Mouse (Mus musculus): ENCODE measurements at regions not wholly inside any gene's neighbourhood (a gene's known extent, or its start where the extent isn't known, plus 50 kb on each side); places are given as distances from the start of the nearest gene placed in this dataset.

DNA sequence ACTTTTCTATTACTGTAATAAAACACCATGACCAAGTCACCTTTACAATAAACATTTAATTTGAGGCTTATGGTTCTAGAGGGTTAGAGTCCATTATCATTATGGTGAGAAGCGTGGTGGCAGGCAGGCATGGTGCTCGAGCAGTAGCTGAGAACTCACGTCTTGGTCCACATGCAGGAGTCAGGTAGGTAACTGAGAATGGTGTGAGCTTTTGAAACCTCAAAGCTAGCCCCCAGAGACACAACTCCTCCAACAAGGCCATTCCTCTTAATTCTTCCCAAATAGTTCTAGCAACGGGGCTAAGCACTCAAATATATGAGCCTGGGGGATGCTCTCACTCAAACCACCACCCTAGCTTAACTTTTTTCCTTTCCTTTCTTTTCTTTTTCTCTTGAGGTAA is 73.6 kb upstream of the Gnaq start:
- DNase-seq, result no peak
- H3K4me3 ChIP-seq (ENCODE audit: insufficient read depth, low read depth, low read length), result no peak overlapping the region
- no peak overlapping the region for H3K27ac ChIP-seq (ENCODE audit: insufficient read depth, low read depth, low read length)
- H3K27me3 ChIP-seq (replicated peaks; ENCODE audit: control insufficient read depth, insufficient read depth, low read length), result no peaks in the 10 kb centered on the region
- H3K36me3 ChIP-seq (ENCODE audit: control insufficient read depth, insufficient read depth, low read length), result no peaks in the 10 kb centered on the region
- no peak for TF ChIP-seq CTCF (conservative IDR thresholded peaks at IDR 0.05; ENCODE audit: insufficient read depth, insufficient read length, low read depth, low read length)
- no peak for TF ChIP-seq POLR2A (IDR thresholded peaks at IDR 0.05; ENCODE audit: low read depth, low read length)
- peaks cover under 1% of the 10 kb centered on the region; the same call in 1 of the 2 replicates for H3K4me1 ChIP-seq (ENCODE audit: control insufficient read depth, insufficient read depth, low read length)
- WGBS, result 94% methylated on average over 4 of the region's 4 CpGs

DNA sequence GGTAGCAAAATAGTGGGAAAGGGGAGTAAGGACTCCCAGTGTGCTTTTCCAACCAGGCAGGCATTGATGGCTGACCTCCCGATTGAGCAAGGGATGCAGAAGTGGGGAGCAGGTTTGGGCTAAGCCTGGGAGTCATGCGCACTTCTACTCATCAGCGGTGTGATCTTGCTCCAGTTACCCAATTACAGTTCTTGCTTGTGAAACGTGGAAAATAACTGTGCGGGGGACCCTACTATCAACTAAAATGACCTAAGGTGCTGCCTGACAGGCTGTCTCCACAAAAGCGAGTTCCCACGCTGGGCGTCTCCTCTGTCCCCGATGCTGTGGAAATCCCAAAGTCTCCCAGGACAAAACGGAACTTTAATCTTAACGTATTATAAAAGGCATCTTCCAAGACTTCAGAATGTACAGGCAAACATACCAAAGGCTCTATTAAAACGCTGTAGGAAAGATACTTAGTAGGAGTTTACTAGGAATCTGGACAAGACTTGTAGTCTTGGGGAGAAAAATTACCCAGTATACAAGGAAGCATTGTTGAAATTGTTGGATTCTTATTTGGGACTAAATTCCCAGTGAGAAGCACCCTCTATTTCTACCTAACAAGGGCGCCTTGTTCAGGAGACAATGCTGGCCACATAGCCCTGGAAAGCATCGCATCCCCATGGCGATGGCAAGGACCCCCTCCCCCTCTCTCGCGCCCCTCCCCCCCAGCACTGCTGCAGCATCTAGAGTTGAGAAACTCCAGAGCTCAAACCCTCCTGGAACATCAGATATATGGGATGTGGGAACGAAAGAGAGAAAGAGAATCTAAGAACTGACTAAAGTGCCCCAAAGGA is 65.6 kb upstream of the Cep78 start:
- no peaks in the 10 kb centered on the region for H3K4me1 ChIP-seq (ENCODE audit: control insufficient read depth, insufficient read depth, low read length)
- H3K27ac ChIP-seq (ENCODE audit: insufficient read depth, low read depth, low read length), result no peak overlapping the region; the same call in 1 of the 2 replicates
- no peaks in the 10 kb centered on the region for H3K36me3 ChIP-seq (ENCODE audit: control insufficient read depth, insufficient read depth, low read length)
- peak; percentile 5 for DNase-seq
- peak overlapping the region; percentile 61 for H3K4me3 ChIP-seq (ENCODE audit: insufficient read depth, low read depth, low read length)
- WGBS, result 34% methylated on average over 18 of the region's 18 CpGs
- TF ChIP-seq CTCF (conservative IDR thresholded peaks at IDR 0.05; ENCODE audit: insufficient read depth, insufficient read length, low read depth, low read length) (no peak), POLR2A (IDR thresholded peaks at IDR 0.05; ENCODE audit: low read depth, low read length) (no peak)
- H3K27me3 ChIP-seq (replicated peaks; ENCODE audit: control insufficient read depth, insufficient read depth, low read length), result peaks cover 2% of the 10 kb centered on the region

DNA sequence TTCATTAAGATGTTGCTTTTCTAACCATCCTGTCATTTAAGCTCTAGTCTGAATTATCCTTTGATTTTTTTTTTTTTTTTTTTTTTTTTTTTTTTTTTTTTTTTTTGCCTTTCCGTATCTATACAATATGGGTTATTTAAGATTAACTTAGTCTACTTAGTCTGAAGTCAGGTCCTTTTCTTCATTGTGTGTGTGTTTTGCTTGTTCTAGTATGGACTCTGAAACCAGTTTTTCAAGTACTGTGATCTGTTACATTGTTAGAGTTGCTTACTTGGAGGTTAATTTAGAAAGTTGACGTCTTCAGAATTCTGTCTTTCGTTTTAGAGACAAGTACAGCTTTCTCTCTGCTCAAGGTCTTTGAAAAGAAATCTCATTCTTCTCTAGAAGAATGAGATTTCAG is 64.9 kb upstream of the Cep78 start:
- TF ChIP-seq CTCF (conservative IDR thresholded peaks at IDR 0.05; ENCODE audit: insufficient read depth, insufficient read length, low read depth, low read length) (no peak), POLR2A (IDR thresholded peaks at IDR 0.05; ENCODE audit: low read depth, low read length) (no peak)
- Histone ChIP-seq H3K36me3 (ENCODE audit: control insufficient read depth, insufficient read depth, low read length) (no peaks in the 10 kb centered on the region), H3K27ac (ENCODE audit: insufficient read depth, low read depth, low read length) (no peak overlapping the region), H3K27me3 (replicated peaks; ENCODE audit: control insufficient read depth, insufficient read depth, low read length) (peaks cover 2% of the 10 kb centered on the region), H3K4me1 (ENCODE audit: control insufficient read depth, insufficient read depth, low read length) (no peaks in the 10 kb centered on the region), H3K4me3 (ENCODE audit: insufficient read depth, low read depth, low read length) (no peak overlapping the region)
- no peak for DNase-seq
- 40% methylated on average over 3 of the region's 3 CpGs for WGBS

DNA sequence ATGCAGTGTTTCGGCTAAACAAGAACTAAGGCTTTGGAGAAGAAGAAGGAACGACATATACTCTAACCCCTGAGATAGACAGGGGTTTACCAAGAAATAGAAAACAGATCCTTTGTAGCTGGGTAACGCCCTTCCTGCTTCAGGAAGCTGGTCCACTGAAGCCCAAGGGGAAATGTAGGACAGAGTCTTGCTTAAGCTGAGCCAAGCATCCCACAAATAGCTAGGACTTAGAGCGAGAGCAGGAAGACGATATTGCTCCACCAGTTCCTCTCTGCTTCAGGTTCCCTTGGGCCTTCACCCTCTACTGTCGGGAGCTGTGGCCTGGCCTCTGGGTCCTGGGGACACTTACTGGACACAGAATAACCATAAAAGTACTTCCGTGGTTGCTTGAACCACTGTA is 62.2 kb upstream of the Cep78 start:
- no peak for TF ChIP-seq POLR2A (IDR thresholded peaks at IDR 0.05; ENCODE audit: low read depth, low read length)
- no peak for TF ChIP-seq CTCF (conservative IDR thresholded peaks at IDR 0.05; ENCODE audit: insufficient read depth, insufficient read length, low read depth, low read length)
- Histone ChIP-seq H3K36me3 (ENCODE audit: control insufficient read depth, insufficient read depth, low read length) (no peaks in the 10 kb centered on the region), H3K27ac (ENCODE audit: insufficient read depth, low read depth, low read length) (0 out of 2 replicates have a peak overlapping the region, but pooled peaks have one; percentile 11), H3K4me3 (ENCODE audit: insufficient read depth, low read depth, low read length) (no peak overlapping the region), H3K4me1 (ENCODE audit: control insufficient read depth, insufficient read depth, low read length) (no peaks in the 10 kb centered on the region), H3K27me3 (replicated peaks; ENCODE audit: control insufficient read depth, insufficient read depth, low read length) (peaks cover 2% of the 10 kb centered on the region)
- DNase-seq, result peak; percentile 48
- 62% methylated on average over 7 of the region's 7 CpGs for WGBS

DNA sequence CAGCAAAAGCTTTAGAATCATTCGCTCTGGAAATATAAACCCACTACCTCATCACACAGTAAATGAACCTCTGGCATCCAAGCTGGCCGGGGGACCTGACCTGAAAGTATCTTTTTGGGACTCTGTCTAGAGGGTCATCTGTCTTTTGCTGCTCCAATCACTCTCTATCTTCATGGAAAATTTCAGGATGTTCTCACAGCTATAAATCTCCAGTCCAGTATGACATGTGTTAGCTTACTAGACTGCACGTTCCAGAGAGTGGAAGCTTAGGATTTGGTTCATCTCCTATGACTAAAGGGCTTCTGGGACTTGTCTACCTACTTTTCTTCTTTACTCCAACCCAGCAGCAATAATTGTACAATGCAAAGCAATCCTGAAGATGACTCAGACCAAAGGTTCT is 60.5 kb upstream of the Cep78 start:
- Histone ChIP-seq H3K27ac (ENCODE audit: insufficient read depth, low read depth, low read length) (no peak overlapping the region), H3K36me3 (ENCODE audit: control insufficient read depth, insufficient read depth, low read length) (no peaks in the 10 kb centered on the region), H3K4me1 (ENCODE audit: control insufficient read depth, insufficient read depth, low read length) (no peaks in the 10 kb centered on the region), H3K27me3 (replicated peaks; ENCODE audit: control insufficient read depth, insufficient read depth, low read length) (peaks cover 1% of the 10 kb centered on the region), H3K4me3 (ENCODE audit: insufficient read depth, low read depth, low read length) (no peak overlapping the region)
- DNase-seq, result no peak
- no peak for TF ChIP-seq CTCF (conservative IDR thresholded peaks at IDR 0.05; ENCODE audit: insufficient read depth, insufficient read length, low read depth, low read length)
- TF ChIP-seq POLR2A (IDR thresholded peaks at IDR 0.05; ENCODE audit: low read depth, low read length), result no peak
- 48% methylated on average over 3 of the region's 3 CpGs for WGBS

DNA sequence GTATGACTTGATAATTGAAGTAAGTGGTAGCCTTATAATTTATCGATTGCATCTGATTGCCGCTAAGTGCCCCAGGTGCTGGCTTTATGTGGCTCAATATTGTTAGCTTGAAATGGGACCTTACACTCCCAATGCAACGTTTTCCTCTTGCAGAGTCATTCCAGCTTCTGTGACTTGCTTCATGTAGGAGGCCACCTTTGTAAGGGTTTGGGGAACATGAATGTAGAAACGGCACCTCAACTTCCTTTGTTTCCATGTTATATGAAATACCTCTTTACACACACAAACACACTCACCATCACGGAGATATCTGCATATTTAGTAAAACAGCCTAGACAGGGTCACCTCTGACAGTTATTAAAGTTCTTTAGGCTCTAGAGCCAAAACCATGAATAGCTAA is 59.4 kb upstream of the Cep78 start:
- WGBS, result 83% methylated on average over 5 of the region's 5 CpGs
- no peaks in the 10 kb centered on the region for H3K4me1 ChIP-seq (ENCODE audit: control insufficient read depth, insufficient read depth, low read length)
- H3K4me3 ChIP-seq (ENCODE audit: insufficient read depth, low read depth, low read length), result no peak overlapping the region
- no peak for DNase-seq
- H3K36me3 ChIP-seq (ENCODE audit: control insufficient read depth, insufficient read depth, low read length), result no peaks in the 10 kb centered on the region
- H3K27ac ChIP-seq (ENCODE audit: insufficient read depth, low read depth, low read length), result no peak overlapping the region
- H3K27me3 ChIP-seq (replicated peaks; ENCODE audit: control insufficient read depth, insufficient read depth, low read length), result no peaks in the 10 kb centered on the region
- no peak for TF ChIP-seq POLR2A (IDR thresholded peaks at IDR 0.05; ENCODE audit: low read depth, low read length)
- TF ChIP-seq CTCF (conservative IDR thresholded peaks at IDR 0.05; ENCODE audit: insufficient read depth, insufficient read length, low read depth, low read length), result no peak

DNA sequence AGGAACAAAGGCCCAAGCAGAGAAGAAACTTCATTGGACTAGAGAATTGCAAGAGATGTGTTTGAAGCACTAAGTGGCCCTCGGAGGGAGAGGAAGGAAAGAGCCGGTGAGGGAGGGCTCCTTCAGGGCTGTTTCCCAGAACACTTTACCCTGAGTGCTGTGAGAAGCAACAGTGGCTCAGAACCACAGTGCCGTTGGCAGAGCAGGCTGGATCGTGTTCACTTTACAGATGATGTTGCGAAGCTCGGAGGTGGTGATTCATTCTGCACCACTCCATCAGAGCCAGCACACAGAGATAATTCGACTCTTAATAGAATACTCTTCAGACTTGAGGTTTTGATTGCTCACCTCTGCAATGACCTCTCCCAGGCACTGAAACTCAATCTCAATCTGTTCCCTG is 58.2 kb upstream of the Cep78 start:
- no peak for TF ChIP-seq POLR2A (IDR thresholded peaks at IDR 0.05; ENCODE audit: low read depth, low read length)
- no peak for TF ChIP-seq CTCF (conservative IDR thresholded peaks at IDR 0.05; ENCODE audit: insufficient read depth, insufficient read length, low read depth, low read length)
- no peaks in the 10 kb centered on the region for H3K36me3 ChIP-seq (ENCODE audit: control insufficient read depth, insufficient read depth, low read length)
- H3K4me1 ChIP-seq (ENCODE audit: control insufficient read depth, insufficient read depth, low read length), result no peaks in the 10 kb centered on the region
- H3K27me3 ChIP-seq (replicated peaks; ENCODE audit: control insufficient read depth, insufficient read depth, low read length), result no peaks in the 10 kb centered on the region
- no peak for DNase-seq
- no peak overlapping the region for H3K4me3 ChIP-seq (ENCODE audit: insufficient read depth, low read depth, low read length)
- no peak overlapping the region for H3K27ac ChIP-seq (ENCODE audit: insufficient read depth, low read depth, low read length)
- WGBS, result 72% methylated on average over 7 of the region's 7 CpGs
